Mouse (Mus musculus) urinary bladder, postnatal 10 days (tissue): ENCODE measurements around the gene Gm6614.
"Not testable (repeated sequence)": the region's sequence is repeated elsewhere in the genome, so short reads cannot be mapped to it uniquely, and the experiment has no call there.

Source experiments
- DNase-seq: peaks from one replicate; pipeline ENCODE4 v3.0.0; 2022; ENCODE audit warnings: low spot score

Gene Gm6614

DNA sequence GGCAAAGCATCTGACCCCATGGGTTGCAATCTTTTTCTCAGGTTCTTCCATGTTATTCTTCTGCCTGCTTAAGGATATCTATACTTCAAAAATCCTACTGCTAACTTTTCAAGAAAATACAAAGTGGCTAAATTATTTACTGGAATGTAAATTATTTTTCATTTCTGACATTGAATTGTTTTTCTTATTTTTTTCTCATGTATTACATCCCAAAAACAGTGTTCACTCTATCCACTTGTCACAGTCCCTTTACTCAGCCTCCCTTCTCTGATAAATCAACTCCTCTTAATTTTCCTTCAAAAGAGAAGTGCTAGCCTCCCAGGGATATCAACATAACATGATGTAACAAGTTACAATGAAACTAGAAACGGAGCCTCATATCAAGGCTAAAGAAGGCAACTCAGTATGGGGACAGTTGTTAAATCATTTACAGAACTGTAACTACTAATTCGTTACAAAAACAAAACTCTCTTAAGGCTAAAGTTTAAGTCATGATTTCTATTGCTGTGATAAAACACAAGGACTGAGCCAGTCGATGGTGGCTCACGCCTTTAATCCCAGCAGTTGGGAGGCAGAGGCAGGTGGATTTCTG lies at the start of gene Gm6614:
TSS of gene Gm6614 (minus strand) at position 51 of the 592 bp plus-strand sequence.
- DNase-seq: no peak

DNA sequence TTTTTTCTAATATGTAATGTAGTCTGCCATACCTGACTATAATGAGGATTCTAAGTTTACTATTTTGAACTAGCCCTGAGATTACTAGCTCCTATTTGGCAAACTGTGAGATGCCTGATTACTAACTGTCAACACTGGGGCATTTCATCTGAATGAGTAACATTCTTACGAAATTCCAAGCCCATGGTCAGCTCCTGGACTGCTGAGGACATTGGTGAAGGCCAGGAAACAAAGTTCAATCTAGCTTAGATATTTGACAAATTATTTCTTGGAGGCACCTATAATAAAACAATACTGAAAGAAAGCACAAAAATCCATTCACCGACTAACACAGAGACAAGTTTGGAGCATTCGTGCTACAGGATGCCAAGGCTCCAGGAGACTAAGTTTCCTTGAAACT lies 47.1 kb upstream of the Gm6614 start:
- DNase-seq: not testable (repeated sequence)

DNA sequence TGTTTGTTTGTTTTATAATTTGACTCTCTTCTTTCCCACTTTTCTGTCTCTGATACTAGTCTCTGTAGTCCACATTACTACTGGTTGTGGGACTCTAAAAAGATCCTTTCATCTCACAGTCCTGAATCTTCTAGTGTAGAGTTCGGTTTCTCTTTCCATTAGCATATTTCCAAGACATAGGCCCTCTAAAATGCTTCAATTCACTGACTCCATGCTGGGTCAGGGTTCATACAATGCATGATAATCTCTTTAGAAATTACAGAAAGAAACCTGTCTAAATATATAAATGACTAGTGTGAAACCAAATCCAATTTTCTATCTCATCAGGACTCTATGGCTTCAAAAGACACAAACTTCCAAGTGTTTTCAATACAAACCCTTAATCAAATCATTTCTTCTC lies 36.5 kb upstream of the Gm6614 start:
- DNase-seq: no peak

DNA sequence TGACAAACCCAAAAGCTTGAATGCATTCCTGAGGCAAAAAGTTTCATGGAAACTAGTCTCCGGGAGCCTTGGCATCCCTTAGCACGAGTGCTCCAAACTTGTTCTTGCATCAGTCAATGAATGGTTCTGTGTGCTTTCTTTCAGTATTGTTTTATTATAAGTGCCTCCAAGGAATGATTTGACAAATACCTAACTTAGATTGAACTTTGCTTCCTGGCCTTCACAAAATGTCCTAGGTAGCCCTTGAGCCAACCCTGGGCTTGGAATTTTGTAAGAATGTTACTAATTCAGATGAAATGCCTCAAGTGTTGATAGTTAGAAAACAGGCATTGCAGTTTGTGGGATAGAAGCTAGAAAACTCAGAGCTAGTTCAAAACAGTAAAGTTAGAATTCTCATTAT lies 34.5 kb upstream of the Gm6614 start:
- no peak for DNase-seq

DNA sequence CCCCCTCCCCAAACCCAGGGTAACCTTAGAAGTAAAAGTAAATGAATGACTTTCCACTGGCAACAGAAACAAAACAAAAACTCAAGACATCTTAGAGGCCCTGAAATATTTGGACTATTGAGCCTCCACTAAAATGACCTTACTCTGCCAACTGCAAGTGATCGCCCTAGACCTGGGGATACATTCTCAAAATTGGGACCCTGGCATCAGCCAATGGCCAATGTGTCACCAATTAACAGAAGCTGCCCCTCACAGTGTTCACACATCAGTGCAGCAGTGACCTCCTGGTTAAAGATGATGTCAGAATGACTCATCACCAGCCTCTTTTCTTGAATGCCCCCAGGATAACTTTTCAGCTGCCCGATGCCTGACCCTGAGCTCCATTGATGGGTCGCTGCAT lies 30.7 kb upstream of the Gm6614 start:
- no peak for DNase-seq

DNA sequence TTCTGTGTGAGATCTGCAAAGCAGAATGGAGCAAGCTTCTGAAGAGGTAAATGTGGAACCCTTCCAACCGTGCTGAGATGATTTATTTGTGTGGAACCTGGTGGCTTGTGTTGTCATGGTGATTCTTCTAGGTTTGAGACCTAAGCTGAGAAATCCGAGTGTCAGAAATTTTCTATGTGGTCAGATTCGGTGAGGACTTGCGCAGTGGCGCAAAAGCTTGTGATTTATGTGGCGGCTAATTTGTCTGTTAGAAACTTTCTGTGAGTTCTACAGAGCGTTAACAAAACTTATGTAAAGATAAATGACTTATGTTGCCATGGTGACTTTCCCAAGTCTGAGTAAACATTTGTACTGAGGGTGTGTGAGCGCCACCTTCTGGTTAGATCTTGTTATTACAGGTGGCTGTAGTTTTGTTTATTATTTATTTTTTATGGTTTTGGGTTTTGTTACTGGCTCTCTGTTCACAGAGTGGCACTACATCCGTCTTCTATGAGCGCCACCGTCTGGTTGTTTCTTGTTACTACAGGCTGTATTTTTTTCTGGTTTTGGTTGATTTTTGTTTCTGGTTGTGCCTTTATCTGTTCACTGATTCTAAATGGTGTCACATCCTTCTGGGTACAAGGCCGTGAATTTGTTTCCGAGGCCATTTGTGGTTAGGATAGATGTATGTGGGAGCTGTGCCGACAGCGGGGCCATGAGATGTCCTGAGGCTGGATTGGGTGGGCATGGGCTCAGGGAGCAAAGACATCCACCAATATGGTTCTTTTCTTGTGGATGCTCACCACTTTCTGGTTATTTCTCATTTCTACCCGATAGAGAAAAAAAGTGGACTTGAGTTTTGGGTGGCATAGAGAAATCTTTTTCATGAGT lies 29.3 kb upstream of the Gm6614 start:
- no peak for DNase-seq

DNA sequence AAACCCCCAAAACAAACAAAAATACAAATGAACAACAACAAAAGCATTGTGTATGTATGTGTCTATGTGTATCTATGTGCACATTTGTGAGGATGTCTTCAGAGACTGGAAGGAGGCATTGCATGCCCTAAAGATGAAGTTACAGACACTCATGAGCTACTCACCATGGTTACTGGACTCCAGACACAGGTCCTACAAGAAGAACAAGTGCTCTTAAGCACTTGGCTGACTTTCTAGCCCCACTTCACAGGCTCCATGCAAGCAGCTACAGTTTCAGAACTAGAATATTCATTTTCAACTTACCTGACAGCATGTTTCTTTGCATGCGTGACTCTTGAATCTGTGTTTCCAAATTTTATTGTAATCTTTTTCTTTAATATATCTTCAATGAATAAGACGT lies 24.6 kb upstream of the Gm6614 start:
- DNase-seq: no peak

DNA sequence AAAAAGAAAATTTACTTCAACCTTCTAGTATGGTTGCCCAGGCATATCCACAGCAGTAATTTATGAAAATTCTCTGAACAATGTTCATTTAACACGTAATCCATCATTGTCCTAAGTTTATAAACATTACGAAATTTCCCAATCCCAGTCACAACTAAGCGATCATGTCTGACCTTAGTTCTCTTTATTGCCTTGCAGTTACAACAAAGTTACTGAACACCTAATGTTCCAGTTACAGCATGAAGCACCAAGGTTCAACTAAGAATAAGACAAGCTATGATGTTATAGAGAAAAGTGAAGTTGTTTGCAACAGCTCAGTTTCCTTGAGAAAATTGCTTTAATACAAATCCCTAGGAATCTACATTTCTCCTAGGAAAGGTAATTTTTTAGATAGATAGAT lies 10.5 kb upstream of the Gm6614 start:
- no peak for DNase-seq

DNA sequence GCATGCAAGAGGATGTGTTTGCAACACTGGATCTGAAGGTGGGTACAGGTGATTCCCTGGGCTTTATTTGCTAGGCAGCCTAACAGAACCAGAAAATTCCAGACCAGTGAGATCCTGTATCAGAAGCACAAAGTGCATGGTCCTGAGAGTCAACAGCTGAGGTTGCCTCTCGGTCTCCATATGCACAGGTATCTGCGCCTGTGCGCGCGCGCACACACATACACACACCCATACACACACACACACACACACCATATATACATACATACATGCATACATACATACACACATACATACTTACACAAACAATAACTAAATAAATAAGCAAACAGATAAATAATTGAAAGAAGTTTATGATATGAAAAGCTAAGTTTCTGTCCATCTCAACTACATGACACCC lies 24.4 kb downstream of the Gm6614 start:
- DNase-seq: no peak

DNA sequence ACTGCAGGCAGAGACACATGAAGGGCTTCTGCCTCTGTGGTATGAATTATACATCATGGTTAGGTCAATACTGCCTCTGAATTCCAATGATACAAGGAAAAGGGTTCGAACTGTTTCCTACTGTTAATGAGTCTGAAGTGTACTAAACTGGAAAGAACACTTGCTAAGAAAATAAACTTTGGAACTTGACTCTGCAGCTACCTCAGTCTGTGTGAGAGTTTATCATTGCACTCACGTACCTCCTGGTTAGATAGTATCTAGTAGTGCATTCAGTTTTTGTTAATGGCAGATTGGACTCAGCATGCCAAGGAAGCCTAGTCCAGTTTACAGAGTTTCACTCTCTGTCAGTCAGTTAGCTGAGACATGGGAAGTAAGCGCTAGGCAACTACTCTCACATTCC lies 26.6 kb downstream of the Gm6614 start:
- DNase-seq: no peak

DNA sequence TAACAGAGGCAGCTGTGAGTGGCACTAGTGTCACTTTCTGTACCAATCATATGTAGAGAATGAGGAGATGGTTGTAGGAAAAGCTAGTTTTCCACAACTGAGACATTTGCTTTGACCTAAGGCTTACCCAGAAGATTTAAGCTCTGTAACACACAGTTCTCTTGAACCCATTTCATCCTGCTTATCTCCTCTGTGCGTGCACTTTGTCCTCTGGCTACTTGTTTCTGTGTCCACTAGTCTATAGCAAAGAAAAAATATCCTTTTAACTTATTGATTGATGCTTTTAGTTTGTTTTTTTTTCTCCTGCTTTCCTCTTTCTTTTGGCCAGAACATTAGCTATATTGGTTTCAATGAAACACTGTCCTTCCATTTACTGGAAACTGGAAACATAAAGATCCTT lies 48.8 kb downstream of the Gm6614 start:
- no peak for DNase-seq

DNA sequence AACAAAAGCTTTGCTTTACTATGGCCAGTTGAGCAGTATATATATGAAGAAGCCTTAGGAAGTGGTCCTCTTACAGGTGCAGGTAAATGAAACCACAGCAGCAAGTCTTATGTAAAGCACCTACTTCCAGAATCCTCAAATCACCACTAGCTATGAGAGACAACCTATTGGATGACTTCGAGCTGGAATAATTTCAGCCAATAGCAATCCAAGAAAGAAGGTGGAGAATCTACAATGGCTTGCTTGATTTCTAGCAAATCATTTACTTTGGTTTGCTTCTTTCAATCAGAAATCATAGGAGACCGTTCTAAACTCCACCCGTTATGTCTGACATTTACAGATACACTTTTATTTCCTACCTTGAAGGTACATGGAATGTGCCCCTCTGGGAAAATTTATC lies 49.4 kb downstream of the Gm6614 start:
- no peak for DNase-seq

DNA sequence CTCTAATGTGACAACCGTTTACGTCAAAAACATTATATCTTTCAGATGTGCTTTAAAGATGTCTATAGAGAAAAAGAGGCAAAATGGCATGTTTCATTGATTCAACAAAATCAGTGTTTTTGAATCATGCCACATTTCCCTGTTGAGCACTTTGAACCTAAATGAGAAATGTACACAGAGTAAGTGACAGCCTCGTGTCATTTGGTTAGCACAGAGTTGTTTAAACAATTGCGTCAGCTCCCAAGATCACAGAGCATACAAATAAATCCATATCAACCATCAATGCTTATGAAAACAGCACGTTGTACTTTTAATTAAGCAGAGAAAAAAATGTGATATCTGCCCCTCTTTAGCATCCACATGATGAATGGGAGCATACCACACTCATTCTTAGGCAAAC lies 50.7 kb downstream of the Gm6614 start:
- no peak for DNase-seq

DNA sequence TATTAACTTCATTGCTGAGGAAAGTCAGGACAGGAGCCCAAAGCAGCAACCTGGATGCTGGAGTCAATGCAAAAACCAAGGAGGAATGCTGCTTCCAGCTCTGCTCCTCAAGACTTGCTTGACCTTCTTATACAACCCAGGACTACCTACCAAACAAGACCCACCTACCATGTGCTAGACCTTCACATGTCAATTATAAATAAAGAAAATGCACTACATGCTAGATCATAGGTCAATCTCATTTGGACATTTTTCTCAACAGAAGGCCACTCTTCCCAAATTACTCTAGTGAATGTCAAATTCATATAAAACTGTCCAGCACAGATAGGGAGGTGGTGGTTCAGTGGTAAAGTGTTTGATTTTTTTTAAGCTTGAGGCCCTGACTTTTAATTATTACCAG lies 64.4 kb downstream of the Gm6614 start, which contains the start of gene Slco1a1:
TSS of gene Slco1a1 (minus strand) at position 101 of the 400 bp plus-strand sequence.
- DNase-seq: no peak

DNA sequence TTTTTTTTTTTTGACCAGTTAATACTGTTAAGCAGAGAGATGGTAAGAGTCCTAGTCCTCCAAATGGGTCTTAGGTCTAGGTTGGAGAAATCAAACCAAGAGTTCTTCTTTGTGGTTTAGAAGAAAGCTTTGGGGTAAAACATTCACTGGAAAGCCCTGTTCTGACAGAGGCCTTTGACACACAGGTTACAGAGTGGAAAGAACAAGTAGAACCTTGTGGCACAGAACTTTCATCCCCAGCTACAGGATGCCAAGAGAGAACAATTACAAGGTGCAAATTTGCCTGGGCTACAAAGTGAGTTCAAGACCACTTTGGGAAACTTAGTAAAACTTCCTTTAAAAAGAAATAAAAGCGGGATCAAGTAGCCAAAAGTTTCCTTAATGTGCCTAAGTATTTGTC lies 70.8 kb downstream of the Gm6614 start:
- no peak for DNase-seq
